Mouse (Mus musculus) stomach, embryonic 15.5 days (tissue): Measurements from ENCODE around the gene Cdx2. TPM values are rescaled to one million over a fixed set of nuclear protein-coding genes. Genes with fewer than 3 reads are reported as not detected.

Experiments
- ATAC-seq: fragments of 200-750 bp; cut with Nextera tagmentation; 2 replicates; pipeline ENCODE4 v1.8.0; 2017; ENCODE audit warnings: low read depth, moderate number of reproducible peaks, moderate TSS enrichment; ENCODE audit not compliant: insufficient read depth, low FRiP score
- H3K27ac ChIP-seq: fragments of 300-500 bp; sonication (generic); 2 replicates; pipeline ENCODE4 v1.5.1; 2015; ENCODE audit warnings: mild to moderate bottlenecking, inconsistent platforms
- H3K27me3 ChIP-seq: fragments of 300-500 bp; sonication (generic); replicated peaks from 2 replicates; pipeline ENCODE4 v1.6.1; 2015; ENCODE audit warnings: inconsistent platforms
- H3K36me3 ChIP-seq: fragments of 300-500 bp; sonication (generic); 2 replicates; pipeline ENCODE4 v1.6.1; 2015; ENCODE audit warnings: inconsistent platforms
- H3K4me1 ChIP-seq: fragments of 300-500 bp; sonication (generic); 2 replicates; pipeline ENCODE4 v1.6.1; 2015; ENCODE audit warnings: inconsistent platforms
- H3K4me2 ChIP-seq: fragments of 300-500 bp; sonication (generic); 2 replicates; pipeline ENCODE4 v1.6.1; 2015; ENCODE audit warnings: mild to moderate bottlenecking, inconsistent platforms
- H3K4me3 ChIP-seq: fragments of 300-500 bp; sonication (generic); replicated peaks from 2 replicates; pipeline ENCODE4 v1.5.1; 2015; ENCODE audit warnings: inconsistent platforms
- H3K9ac ChIP-seq: fragments of 300-500 bp; sonication (generic); 2 replicates; pipeline ENCODE4 v1.6.1; 2015; ENCODE audit warnings: inconsistent platforms
- H3K9me3 ChIP-seq: fragments of 300-500 bp; sonication (generic); 2 replicates; pipeline ENCODE4 v1.6.1; 2016; ENCODE audit warnings: inconsistent platforms
- WGBS: fragments of 180-500 bp; shearing (Covaris S2); methylation state at CpG from one replicate; pipeline ENCODE4 v1.1.7; 2015; 5-methylcytosine and 5-hydroxymethylcytosine counted together
- polyA plus RNA-seq: library from polyadenylated mRNA; unstranded; fragments of >200 nt; fragmentation: Nextera tagmentation; extraction: Ambion mirVana; gene quantifications from 2 replicates; pipeline ENCODE4 v1.2.1, GENCODE M21; 2015

The Cdx2 gene
- polyA plus RNA-seq, 1 experiment from 2014 or later = 8.1 TPM

DNA sequence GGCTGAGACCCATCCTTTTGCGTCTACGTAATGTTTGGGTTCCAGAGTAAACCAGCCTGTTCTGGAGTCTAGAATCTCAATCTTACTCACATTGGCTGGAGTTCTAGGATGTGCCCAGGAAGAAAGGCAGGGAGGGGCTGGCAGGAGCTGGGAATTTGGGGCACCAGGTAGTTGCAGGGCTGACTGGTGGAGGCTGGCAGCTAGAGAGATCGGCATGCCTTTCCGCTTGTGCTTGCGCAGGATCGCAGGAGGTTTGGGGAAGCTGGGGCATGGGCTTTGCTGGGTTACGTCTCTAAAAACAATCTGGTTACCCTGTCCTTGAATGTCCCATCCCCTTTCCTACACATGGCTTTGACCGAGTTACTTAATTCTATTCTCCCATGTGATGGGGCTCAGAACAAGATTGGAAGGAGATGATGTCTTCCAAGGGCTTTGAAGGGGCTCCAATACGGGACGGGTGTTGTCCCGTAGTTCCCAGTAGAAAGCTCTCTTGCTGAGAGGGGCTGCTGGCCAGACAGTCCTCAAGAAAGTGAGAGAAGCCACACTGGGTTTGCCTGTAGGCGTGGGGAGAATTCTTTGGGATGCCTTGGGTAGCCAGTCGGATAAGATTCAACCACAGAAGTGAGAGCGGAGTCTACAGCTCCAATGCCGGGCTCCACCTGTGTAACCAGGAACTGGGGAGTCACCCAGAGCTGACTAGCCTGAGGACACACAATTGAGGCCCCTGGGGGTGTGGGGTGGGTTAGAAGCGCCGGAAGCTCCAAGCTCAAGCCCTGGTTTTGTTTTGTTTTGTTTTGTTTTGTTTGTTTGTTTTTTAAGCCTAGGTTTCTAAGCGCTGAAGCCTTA lies 30.1 kb downstream of the Cdx2 start:
- H3K27ac ChIP-seq = no peak overlapping the region
- peaks cover 77% of the 10 kb centered on the region for H3K27me3 ChIP-seq
- H3K9ac ChIP-seq = no peak overlapping the region
- no peaks in the 10 kb centered on the region for H3K4me1 ChIP-seq
- no peak overlapping the region for H3K4me3 ChIP-seq
- H3K9me3 ChIP-seq = no peaks in the 10 kb centered on the region
- H3K36me3 ChIP-seq = no peaks in the 10 kb centered on the region
- 5% methylated on average over 18 of the region's 18 CpGs for WGBS
- peak overlapping the region; percentile 8 for H3K4me2 ChIP-seq
- no peak for ATAC-seq

DNA sequence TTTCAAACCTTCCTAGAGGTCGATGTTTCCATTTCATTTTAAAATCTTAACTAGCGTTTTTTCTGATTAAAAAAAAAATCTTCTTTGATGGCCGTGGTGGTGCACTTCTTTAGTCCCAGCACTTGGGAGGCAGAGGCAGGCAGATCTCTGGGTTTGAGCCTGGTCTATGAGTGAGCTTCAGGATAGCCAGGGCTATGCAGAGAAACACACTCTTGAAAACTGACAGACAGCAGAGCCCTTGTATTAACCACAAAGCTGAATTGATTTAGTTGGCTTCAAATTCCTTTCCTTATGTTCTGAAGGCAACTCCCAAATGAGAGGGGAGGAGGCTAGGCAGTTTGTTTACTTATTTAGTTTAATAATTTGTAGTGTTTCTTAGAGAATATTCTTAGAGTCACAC lies 31.3 kb downstream of the Cdx2 start:
- no peaks in the 10 kb centered on the region for H3K36me3 ChIP-seq
- no peaks in the 10 kb centered on the region for H3K4me1 ChIP-seq
- no peak overlapping the region for H3K9ac ChIP-seq
- no peak for ATAC-seq
- WGBS = 26% methylated on average over 3 of the region's 3 CpGs
- peaks cover 82% of the 10 kb centered on the region for H3K27me3 ChIP-seq
- H3K4me3 ChIP-seq = no peak overlapping the region
- H3K27ac ChIP-seq = no peak overlapping the region
- H3K9me3 ChIP-seq = no peaks in the 10 kb centered on the region
- no peak overlapping the region for H3K4me2 ChIP-seq

DNA sequence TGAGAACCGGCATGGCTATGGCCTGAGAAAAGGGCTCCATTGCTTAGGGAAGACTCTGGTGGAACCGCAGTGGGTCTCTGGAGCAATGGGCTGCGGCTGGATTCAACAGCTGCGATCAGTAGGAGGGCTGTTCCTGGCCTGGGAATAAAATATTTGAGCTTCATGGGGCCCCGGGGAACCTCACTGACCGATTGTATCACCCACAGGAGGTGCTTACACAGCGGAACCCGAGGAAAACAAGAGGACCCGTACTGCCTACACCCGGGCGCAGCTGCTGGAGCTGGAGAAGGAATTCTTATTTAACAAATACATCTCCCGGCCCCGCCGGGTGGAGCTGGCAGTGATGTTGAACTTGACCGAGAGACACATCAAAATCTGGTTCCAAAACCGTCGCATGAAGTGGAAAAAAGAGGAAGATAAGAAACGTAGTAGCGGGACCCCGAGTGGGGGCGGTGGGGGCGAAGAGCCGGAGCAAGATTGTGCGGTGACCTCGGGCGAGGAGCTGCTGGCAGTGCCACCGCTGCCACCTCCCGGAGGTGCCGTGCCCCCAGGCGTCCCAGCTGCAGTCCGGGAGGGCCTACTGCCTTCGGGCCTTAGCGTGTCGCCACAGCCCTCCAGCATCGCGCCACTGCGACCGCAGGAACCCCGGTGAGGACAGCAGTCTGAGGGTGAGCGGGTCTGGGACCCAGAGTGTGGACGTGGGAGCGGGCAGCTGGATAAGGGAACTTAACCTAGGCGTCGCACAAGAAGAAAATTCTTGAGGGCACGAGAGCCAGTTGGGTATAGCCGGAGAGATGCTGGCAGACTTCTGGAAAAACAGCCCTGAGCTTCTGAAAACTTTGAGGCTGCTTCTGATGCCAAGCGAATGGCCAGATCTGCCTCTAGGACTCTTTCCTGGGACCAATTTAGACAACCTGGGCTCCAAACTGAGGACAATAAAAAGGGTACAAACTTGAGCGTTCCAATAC lies 32.6 kb downstream of the Cdx2 start:
- no peaks in the 10 kb centered on the region for H3K36me3 ChIP-seq
- H3K27ac ChIP-seq = no peak overlapping the region
- H3K9me3 ChIP-seq = no peaks in the 10 kb centered on the region
- H3K27me3 ChIP-seq = peaks cover 85% of the 10 kb centered on the region
- ATAC-seq = no peak
- no peak overlapping the region for H3K9ac ChIP-seq
- H3K4me1 ChIP-seq = no peaks in the 10 kb centered on the region
- 3% methylated on average over 48 of the region's 48 CpGs for WGBS
- peak overlapping the region; percentile 16 for H3K4me2 ChIP-seq
- peak overlapping the region; percentile 23 for H3K4me3 ChIP-seq

DNA sequence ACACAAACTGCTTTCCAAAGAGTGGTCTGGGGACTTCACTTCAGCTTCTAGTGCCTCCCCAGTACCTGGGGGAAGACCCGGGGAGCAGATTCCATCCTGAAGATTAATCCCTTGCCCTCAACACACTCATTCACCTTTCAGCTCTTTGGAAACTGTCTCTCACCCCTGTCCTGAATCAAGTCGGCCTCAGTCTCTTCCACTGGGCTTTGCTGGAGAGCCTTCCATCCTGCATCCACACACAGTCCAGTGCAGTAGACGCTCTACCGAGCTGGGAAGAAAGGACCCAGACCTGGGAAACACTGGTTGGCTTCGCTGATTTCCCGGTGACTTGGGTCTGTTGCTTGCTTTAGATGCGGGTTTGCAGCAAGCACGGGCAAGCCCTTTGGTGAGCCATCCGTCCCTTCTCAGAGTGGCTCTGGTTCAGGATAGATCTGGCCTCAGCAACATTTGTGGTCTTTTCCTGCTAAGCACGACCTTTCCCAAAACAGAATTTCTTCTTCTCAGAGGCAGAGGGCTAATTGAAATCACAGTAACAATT lies 34.2 kb downstream of the Cdx2 start:
- Histone ChIP-seq H3K4me3 (peak overlapping the region; percentile 41), H3K9ac (no peak overlapping the region), H3K36me3 (no peaks in the 10 kb centered on the region), H3K9me3 (no peaks in the 10 kb centered on the region), H3K27ac (no peak overlapping the region), H3K27me3 (peaks cover 88% of the 10 kb centered on the region), H3K4me1 (no peaks in the 10 kb centered on the region), H3K4me2 (peak overlapping the region; percentile 33)
- 6% methylated on average over 10 of the region's 10 CpGs for WGBS
- no peak for ATAC-seq

DNA sequence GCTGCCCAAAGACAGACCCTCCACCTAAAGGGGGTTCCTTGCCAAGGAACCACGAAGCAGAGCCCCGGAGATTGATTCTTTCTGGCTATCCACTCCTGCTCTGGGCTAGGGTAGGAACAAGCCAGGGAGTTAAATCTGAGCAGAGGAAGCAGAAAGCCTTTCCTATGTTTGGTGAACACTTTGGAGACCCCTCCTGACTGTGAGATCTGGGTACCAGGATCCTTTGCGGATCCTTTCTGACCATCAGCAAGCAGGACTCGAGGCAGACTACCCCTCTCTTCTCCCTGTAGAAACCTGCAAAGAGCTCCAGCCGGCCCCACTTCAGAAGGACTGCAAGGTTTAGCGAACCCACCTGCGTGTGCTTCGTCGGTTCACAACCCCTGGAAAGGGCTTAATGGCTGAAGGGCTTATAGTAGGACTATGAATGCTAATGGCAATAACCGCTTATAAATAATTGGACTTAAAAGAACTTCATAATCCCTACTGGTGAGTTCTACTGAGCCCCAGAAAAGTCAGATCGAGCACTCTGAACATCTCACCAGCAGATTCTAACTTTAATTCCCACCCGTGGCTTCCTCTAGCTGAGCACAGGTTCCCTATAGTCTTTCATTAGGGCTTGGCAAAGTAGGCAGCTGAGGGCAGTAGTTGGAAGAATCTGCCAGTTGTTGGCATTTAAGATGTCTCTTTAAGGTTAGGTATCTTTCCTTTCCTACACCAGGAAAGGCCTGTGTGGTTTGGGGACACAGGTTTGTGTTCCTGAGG lies 34.8 kb downstream of the Cdx2 start:
- H3K4me1 ChIP-seq = no peaks in the 10 kb centered on the region
- H3K27me3 ChIP-seq = peaks cover 87% of the 10 kb centered on the region
- peak overlapping the region; percentile 41 for H3K4me3 ChIP-seq
- no peak for ATAC-seq
- H3K36me3 ChIP-seq = no peaks in the 10 kb centered on the region
- no peak overlapping the region for H3K27ac ChIP-seq
- no peak overlapping the region for H3K9ac ChIP-seq
- WGBS = 10% methylated on average over 12 of the region's 12 CpGs
- peak overlapping the region; percentile 33 for H3K4me2 ChIP-seq
- H3K9me3 ChIP-seq = no peaks in the 10 kb centered on the region

DNA sequence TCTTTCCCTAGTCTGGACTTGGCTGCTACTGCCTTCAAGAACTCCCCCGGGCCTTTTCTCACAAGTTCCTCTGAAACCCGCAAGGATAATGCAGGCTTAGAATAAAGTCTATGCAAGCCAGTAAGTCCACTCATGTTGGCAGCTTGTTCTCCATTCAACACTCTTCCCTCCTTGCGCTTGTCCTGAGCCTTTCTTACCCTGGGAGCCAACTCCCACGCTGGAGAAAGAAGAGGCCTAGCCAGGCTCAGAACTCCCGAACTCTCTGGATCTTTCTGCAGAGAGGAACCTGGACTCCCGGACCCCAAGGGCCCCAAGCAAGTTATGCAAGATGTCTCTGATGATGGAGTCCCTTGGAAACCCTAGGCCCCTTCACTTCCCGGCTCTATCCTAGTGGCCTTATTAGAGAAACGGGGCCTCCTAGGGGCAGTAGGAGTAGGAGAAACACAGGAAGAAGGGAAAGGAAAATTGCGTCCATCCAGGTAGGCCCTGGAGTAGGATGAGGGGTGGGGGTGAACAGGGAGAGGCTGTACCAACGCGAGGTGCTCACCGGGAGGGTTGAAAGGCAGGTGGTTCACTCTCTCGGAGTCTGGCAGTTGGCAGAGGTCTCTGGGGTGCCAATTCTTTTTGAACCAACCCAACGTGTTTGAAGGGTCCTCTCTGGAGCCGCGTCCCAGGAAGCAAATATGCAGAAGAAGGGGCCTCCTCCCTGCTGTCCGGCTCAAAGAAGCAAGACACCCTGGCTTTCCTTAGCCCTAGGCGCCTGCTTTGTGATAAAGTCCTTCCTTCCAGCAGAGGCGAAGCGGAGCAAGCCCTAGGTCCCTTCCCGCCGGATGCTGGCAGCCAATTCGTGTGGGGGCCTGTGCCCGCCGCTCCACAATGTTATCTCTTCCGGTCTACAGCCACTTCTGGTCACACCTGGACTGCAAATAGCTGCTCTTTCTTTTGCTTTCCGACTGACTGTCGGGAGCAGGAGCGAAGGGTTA lies 36.1 kb downstream of the Cdx2 start:
- peak overlapping the region; percentile 35 for H3K4me2 ChIP-seq
- peak overlapping the region; percentile 57; the same call in 1 of the 2 replicates for H3K27ac ChIP-seq
- no peaks in the 10 kb centered on the region for H3K4me1 ChIP-seq
- peaks cover 85% of the 10 kb centered on the region for H3K27me3 ChIP-seq
- H3K36me3 ChIP-seq = no peaks in the 10 kb centered on the region
- H3K4me3 ChIP-seq = peak overlapping the region; percentile 41
- H3K9me3 ChIP-seq = no peaks in the 10 kb centered on the region
- WGBS = 3% methylated on average over 29 of the region's 29 CpGs
- ATAC-seq = no peak
- H3K9ac ChIP-seq = no peak overlapping the region; the same call in 1 of the 2 replicates

DNA sequence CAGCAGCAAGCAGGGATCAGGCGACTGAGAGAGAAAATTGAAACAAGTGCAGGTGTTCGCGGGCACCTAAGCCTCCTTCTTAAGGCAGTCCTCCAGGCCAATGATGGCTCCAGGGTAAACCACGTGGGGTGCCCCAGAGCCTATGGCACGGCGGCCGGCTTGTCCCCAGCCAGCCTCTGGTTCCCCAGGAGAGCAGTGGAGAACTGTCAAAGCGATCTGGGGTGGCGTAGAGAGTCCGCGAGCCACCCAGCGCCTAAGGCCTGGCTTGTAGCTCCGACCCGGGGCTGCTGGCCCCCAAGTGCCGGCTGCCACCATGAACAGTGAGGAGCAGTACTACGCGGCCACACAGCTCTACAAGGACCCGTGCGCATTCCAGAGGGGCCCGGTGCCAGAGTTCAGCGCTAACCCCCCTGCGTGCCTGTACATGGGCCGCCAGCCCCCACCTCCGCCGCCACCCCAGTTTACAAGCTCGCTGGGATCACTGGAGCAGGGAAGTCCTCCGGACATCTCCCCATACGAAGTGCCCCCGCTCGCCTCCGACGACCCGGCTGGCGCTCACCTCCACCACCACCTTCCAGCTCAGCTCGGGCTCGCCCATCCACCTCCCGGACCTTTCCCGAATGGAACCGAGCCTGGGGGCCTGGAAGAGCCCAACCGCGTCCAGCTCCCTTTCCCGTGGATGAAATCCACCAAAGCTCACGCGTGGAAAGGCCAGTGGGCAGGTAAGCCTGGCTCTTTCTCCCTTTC lies 37.0 kb downstream of the Cdx2 start, which contains the start of gene Pdx1:
Gene Pdx1 (plus strand): TSS at position 34 of the 747 bp plus-strand sequence.
- peak within 1 kb of the TSS; percentile 35 for H3K4me2 ChIP-seq
- ATAC-seq = peak; percentile 90

DNA sequence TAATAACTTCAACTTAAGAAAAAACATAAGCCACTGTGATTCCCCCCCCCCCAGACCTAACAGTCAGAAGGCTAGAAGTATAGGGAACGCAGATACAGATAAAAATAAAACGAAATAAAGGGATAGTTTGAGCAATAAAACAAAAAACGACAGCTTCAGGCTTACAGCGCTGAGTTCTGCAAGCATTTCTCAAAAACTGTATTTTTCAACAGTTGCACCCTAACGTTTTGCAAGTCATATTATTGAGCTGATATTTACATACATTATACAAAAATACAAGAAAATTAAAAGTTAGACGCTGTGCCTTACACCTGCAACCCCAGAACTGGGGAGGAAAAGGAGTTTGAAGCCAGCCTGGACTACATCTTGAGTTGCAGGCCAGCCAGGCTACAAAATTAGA lies 37.7 kb downstream of the Cdx2 start:
- H3K27ac ChIP-seq = no peak overlapping the region

More for the DNA sequence above, 37.0 kb downstream of the Cdx2 start, which contains the start of gene Pdx1:
- H3K9ac ChIP-seq = no peak within 1 kb of the TSS; the same call in 1 of the 2 replicates
- no peaks in the 10 kb centered on the region for H3K36me3 ChIP-seq
- peak within 1 kb of the TSS; percentile 57; the same call in 1 of the 2 replicates for H3K27ac ChIP-seq
- peaks cover 83% of the 10 kb centered on the region for H3K27me3 ChIP-seq
- 2% methylated on average over 44 of the region's 44 CpGs for WGBS
- peak within 1 kb of the TSS; percentile 41 for H3K4me3 ChIP-seq
- no peaks in the 10 kb centered on the region for H3K9me3 ChIP-seq
- no peaks in the 10 kb centered on the region for H3K4me1 ChIP-seq

DNA sequence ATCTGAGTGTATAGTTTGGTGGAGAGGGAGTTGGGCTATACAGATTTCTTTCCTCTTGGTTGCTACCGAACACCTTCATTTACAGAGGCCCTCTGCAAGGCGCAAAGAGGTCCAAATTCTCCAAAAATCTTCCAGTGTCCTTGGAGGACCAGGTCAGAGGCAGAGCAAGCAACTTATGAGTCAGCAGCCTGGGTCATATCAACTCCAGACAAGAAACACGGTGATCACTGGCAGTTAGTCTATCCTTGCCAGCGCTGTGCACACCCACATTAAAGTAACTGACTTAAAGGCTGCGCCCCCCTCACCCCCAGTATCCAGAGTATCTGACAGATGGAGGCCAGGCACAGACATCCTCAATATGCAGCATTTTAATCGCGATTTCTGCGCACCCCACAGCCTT lies 38.3 kb downstream of the Cdx2 start:
- Histone ChIP-seq H3K27me3 (peaks cover 75% of the 10 kb centered on the region), H3K27ac (0 out of 2 replicates have a peak overlapping the region, but pooled peaks have one; percentile 6), H3K4me1 (no peaks in the 10 kb centered on the region), H3K9ac (no peak overlapping the region), H3K36me3 (no peaks in the 10 kb centered on the region), H3K4me2 (peak overlapping the region; percentile 35; the same call in 1 of the 2 replicates), H3K4me3 (no peak overlapping the region), H3K9me3 (no peaks in the 10 kb centered on the region)
- 2% methylated on average over 8 of the region's 8 CpGs for WGBS
- ATAC-seq = no peak

More for the DNA sequence above, 37.7 kb downstream of the Cdx2 start:
- peaks cover 79% of the 10 kb centered on the region for H3K27me3 ChIP-seq
- peak overlapping the region; percentile 41; the same call in 1 of the 2 replicates for H3K4me3 ChIP-seq
- H3K4me2 ChIP-seq = peak overlapping the region; percentile 35
- no peak for ATAC-seq
- WGBS = 5% methylated on average over 6 of the region's 6 CpGs
- no peaks in the 10 kb centered on the region for H3K4me1 ChIP-seq
- H3K36me3 ChIP-seq = no peaks in the 10 kb centered on the region
- no peak overlapping the region for H3K9ac ChIP-seq
- no peaks in the 10 kb centered on the region for H3K9me3 ChIP-seq

DNA sequence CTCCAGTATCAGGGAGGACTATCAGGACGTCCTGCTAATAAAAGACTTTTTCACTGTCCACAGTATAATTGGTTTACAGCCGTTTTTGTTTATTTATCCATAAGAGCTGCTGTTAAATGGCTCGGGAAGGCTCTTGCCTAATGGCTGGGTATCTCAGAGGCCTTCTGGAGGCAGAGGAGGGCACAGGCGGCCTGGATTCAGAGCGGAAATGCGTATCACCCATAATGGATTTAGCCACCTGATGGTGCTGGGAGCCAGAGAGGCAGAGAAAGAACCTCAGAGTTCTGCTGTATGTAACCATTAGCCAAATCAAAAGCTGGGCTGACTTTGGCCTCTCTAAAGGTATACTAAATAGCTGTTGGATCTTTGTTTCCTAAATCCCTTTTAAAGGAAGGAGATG lies 39.6 kb downstream of the Cdx2 start:
- peaks cover 69% of the 10 kb centered on the region for H3K27me3 ChIP-seq
- H3K4me1 ChIP-seq = no peaks in the 10 kb centered on the region
- H3K4me3 ChIP-seq = no peak overlapping the region
- 13% methylated on average over 6 of the region's 6 CpGs for WGBS
- H3K36me3 ChIP-seq = no peaks in the 10 kb centered on the region
- no peak overlapping the region for H3K4me2 ChIP-seq
- no peak overlapping the region for H3K9ac ChIP-seq
- no peaks in the 10 kb centered on the region for H3K9me3 ChIP-seq
- H3K27ac ChIP-seq = peak overlapping the region; percentile 11; the same call in 1 of the 2 replicates
- no peak for ATAC-seq
